Mouse (Mus musculus) embryonic facial prominence, embryonic 15.5 days (tissue): ENCODE data around the gene Klf3. TPM values are rescaled to one million over a fixed set of nuclear protein-coding genes. Genes with fewer than 3 reads are reported as not detected.

Experiments
- ATAC-seq: fragments of 200-750 bp; cut with Nextera tagmentation; 2 replicates; pipeline ENCODE4 v1.8.0; 2017; ENCODE audit warnings: low read depth, moderate TSS enrichment; ENCODE audit not compliant: insufficient number of reproducible peaks, low FRiP score, low TSS enrichment
- H3K27ac ChIP-seq: fragments of 300-500 bp; sonication (generic); replicated peaks from 2 replicates; pipeline ENCODE4 v1.5.1; 2015; ENCODE audit warnings: mild to moderate bottlenecking, inconsistent platforms
- H3K27me3 ChIP-seq: fragments of 300-500 bp; sonication (generic); 2 replicates; pipeline ENCODE4 v1.6.1; 2015; ENCODE audit warnings: inconsistent platforms
- H3K36me3 ChIP-seq: fragments of 300-500 bp; sonication (generic); 2 replicates; pipeline ENCODE4 v1.6.1; 2015; ENCODE audit warnings: mild to moderate bottlenecking, inconsistent platforms
- H3K4me1 ChIP-seq: fragments of 300-500 bp; sonication (generic); 2 replicates; pipeline ENCODE4 v1.6.1; 2015; ENCODE audit warnings: inconsistent platforms
- H3K4me2 ChIP-seq: fragments of 300-500 bp; sonication (generic); replicated peaks from 2 replicates; pipeline ENCODE4 v1.6.1; 2015; ENCODE audit warnings: mild to moderate bottlenecking, inconsistent platforms
- H3K4me3 ChIP-seq: fragments of 300-500 bp; sonication (generic); replicated peaks from 2 replicates; pipeline ENCODE4 v1.5.1; 2015; ENCODE audit warnings: mild to moderate bottlenecking, inconsistent platforms
- H3K9ac ChIP-seq: fragments of 300-500 bp; sonication (generic); 2 replicates; pipeline ENCODE4 v1.6.1; 2015; ENCODE audit warnings: inconsistent platforms
- H3K9me3 ChIP-seq: fragments of 300-500 bp; sonication (generic); replicated peaks from 2 replicates; pipeline ENCODE4 v1.6.1; 2016; ENCODE audit warnings: inconsistent platforms
- WGBS: fragments of 180-500 bp; shearing (Covaris S2); methylation state at CpG from one replicate; pipeline ENCODE4 v1.1.7; 2015; 5-methylcytosine and 5-hydroxymethylcytosine counted together
- polyA plus RNA-seq: library from polyadenylated mRNA; unstranded; fragments of >200 nt; fragmentation: Nextera tagmentation; extraction: Ambion mirVana; gene quantifications from 2 replicates; pipeline ENCODE4 v1.2.1, GENCODE M21; 2015

Gene Klf3
- polyA plus RNA-seq, 1 experiment from 2014 or later, result 92.0 TPM

DNA sequence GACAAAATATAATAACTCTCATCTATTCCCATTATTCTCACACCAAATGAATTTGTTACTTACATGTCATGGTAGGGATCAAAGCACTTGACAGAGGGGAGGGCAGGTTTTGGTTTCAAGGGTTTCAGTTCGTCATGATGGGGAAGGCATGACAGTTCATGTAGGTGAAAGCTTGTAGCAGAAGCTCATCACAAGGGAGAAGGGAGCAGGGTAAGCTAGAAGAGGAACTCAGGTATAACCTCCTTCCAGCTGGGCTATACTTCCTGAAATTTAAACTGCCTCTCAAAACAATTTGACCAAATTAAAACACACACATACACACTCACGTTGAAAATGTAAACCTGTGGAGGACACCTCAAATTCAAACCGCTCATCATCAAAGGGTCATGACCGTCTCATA is 32.1 kb downstream of the Klf3 start:
- Histone ChIP-seq H3K4me3 (no peak overlapping the region), H3K4me2 (no peak overlapping the region), H3K4me1 (peaks cover 5% of the 10 kb centered on the region; the same call in 1 of the 2 replicates), H3K27me3 (no peaks in the 10 kb centered on the region), H3K27ac (no peak overlapping the region), H3K36me3 (peaks cover 16% of the 10 kb centered on the region; the same call in 1 of the 2 replicates), H3K9ac (no peak overlapping the region), H3K9me3 (no peaks in the 10 kb centered on the region)
- ATAC-seq, result no peak
- WGBS, result 80% methylated on average over 4 of the region's 4 CpGs

DNA sequence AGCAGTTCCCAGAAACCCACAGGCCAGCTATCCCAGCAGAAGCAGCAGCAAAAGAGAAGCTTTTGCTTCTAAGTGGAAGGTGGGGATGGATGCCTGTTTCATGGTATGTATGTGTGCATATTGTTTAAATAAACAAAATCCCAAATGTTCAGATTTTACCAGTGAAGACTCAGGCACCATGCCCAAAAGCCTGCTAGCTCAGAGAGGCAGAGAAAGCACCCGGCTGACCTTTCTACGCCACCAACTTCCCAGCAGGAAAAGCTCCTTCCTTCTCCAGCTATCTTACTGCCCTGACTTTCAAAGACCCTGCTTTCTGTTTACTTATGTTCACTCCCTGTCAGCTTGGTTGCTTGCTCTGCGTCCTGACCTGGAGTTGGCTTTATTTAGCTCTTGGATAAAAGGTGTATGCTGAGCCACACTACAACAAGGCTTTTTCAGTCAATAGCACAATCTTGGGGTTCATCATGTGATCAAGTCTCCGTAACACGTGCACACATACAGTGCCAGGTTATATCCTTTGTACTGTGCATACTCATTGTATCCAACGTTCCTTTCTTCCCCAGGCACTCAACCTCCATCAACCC is 35.9 kb downstream of the Klf3 start:
- no peak for ATAC-seq
- Histone ChIP-seq H3K36me3 (no peaks in the 10 kb centered on the region), H3K4me1 (peaks cover 5% of the 10 kb centered on the region; the same call in 1 of the 2 replicates), H3K4me3 (no peak overlapping the region), H3K9ac (no peak overlapping the region), H3K9me3 (peaks cover 6% of the 10 kb centered on the region; the same call in 1 of the 2 replicates), H3K27me3 (no peaks in the 10 kb centered on the region), H3K27ac (no peak overlapping the region), H3K4me2 (no peak overlapping the region)
- 71% methylated on average over 6 of the region's 6 CpGs for WGBS

DNA sequence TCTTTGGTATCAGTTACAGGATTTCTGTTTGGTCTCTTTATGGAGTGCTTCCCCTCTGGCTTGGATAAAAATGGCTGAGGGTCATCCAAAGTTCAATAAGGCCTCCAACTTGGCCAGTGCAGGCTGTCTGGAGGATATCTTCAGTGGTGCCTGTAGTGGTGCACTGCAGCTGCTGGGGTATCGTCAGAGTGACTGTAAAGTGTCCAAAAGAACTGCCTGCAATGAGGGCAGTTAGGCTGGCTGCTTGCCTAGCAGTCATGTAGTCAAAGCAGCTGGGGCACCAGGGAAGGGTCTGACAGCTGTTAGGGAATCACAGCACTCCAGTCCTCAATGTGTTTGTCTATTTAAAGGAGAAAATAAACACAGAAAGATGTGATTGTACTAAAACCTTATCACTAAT is 36.9 kb downstream of the Klf3 start:
- Histone ChIP-seq H3K4me2 (no peak overlapping the region), H3K27me3 (no peaks in the 10 kb centered on the region), H3K4me1 (peaks cover 5% of the 10 kb centered on the region; the same call in 1 of the 2 replicates), H3K9me3 (peaks cover 9% of the 10 kb centered on the region; the same call in 1 of the 2 replicates), H3K36me3 (no peaks in the 10 kb centered on the region), H3K27ac (no peak overlapping the region), H3K4me3 (no peak overlapping the region), H3K9ac (no peak overlapping the region)
- ATAC-seq, result peak; percentile 73
- WGBS, result 29% methylated on average over 1 of the region's 1 CpGs

DNA sequence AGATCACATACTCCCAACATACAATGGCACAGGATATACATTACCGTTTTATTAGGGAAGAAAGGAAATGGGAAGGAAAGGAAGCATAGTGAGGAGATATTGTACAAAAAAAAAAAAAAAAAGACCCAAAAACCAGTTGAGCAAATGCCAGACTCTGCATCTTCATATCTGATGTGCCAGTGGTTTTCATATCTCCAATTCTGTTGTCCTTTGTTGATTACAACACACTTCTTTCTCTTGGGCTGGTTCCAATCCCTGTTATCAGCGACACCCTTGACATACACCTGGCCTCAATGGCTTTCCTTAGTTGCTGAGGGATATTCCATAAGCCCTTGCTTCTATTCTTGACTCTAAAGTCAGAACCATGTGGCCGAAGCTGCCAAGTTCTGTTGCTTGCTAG is 41.4 kb downstream of the Klf3 start:
- 94% methylated on average over 3 of the region's 3 CpGs for WGBS
- H3K9ac ChIP-seq, result no peak overlapping the region
- H3K4me1 ChIP-seq, result peaks cover 3% of the 10 kb centered on the region; the same call in 1 of the 2 replicates
- no peak for ATAC-seq
- H3K27ac ChIP-seq, result no peak overlapping the region
- H3K4me3 ChIP-seq, result no peak overlapping the region
- H3K9me3 ChIP-seq, result peaks cover 9% of the 10 kb centered on the region; the same call in 1 of the 2 replicates
- H3K36me3 ChIP-seq, result no peaks in the 10 kb centered on the region
- no peaks in the 10 kb centered on the region for H3K27me3 ChIP-seq
- no peak overlapping the region for H3K4me2 ChIP-seq

DNA sequence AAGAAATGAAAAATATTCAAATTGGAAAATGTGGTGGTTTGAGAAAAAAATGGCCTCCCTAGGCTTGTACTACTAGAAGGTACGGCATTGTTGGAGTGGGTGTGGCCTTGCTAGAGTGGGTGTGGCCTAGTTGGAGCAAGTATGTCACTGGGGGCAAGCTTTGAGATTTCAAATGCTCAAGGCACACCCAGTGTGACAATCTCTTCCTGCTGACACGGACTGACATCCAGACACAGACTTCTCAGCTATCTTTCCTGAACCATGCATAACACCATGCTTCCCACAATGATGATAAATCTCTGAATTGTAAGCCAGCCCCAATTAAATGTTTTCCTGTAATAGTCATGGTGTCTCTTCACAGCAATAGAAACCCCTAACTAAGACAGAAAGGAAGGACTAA is 44.1 kb downstream of the Klf3 start:
- H3K27me3 ChIP-seq, result no peaks in the 10 kb centered on the region
- H3K4me1 ChIP-seq, result no peaks in the 10 kb centered on the region
- H3K27ac ChIP-seq, result no peak overlapping the region
- no peak overlapping the region for H3K4me2 ChIP-seq
- H3K9ac ChIP-seq, result no peak overlapping the region
- ATAC-seq, result no peak
- no peak overlapping the region for H3K4me3 ChIP-seq
- no peaks in the 10 kb centered on the region for H3K36me3 ChIP-seq
- 59% methylated on average over 2 of the region's 2 CpGs for WGBS
- peaks cover 9% of the 10 kb centered on the region; the same call in 1 of the 2 replicates for H3K9me3 ChIP-seq

DNA sequence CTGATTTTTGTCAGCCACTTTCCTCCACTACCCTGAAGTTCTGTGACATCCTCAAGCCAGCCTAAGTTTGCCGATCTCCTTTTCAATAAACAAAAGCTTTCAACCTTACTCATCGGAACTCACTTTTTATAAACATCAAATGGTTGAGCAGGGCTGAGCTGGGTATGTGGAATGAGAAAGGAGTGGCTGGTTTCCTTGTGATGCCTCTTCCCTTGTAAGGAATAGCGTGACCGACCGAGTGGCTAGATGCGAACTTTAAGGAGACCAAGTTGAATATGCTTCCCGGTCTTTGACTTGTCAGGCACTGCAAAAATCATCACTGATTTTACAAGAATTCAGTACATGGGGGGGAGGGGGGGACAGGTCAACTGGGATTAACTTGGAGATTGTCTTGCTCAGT is 46.7 kb downstream of the Klf3 start:
- 59% methylated on average over 7 of the region's 7 CpGs for WGBS
- Histone ChIP-seq H3K9me3 (0 out of 2 replicates have a peak, but pooled peaks cover 2% of the 10 kb centered on the region), H3K4me3 (no peak overlapping the region), H3K36me3 (no peaks in the 10 kb centered on the region), H3K4me2 (no peak overlapping the region), H3K27ac (no peak overlapping the region), H3K9ac (no peak overlapping the region), H3K27me3 (no peaks in the 10 kb centered on the region), H3K4me1 (peaks cover 7% of the 10 kb centered on the region; the same call in 1 of the 2 replicates)
- ATAC-seq, result no peak

DNA sequence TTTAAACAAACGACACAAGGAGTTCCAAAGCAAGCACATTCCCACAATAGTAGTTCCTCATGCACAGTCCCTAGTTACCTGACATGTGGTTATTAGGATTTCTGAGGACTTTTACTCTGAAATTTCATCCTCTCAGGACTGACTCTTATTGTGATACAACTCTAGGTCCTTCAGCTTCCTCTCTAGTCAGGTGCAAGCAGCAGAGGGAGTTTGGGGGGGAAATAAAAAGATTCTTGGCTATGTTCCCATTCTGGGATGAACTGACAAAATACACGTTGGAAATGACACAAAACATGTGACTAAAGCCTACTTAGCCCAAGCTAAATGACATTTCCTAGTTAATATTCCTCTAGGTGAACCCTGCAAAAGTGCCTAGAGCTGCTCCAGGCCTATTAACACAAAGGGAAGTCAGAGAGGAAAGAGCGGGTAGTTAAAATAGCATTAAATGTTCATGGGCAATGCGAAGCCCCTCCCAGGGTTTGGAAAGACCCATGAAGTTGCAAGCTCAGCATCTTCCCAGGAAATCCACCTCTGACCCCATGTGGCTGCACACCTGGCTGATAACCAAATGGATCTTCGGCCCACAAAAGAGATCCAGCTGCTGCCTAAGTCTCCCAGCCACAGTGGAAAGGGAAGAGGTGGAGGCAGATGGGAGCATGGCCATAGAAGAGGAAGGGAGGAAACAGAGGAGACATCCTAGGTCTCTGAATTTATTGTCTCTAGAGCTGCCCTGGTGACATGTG is 49.6 kb downstream of the Klf3 start:
- Histone ChIP-seq H3K9me3 (0 out of 2 replicates have a peak, but pooled peaks cover 7% of the 10 kb centered on the region), H3K36me3 (no peaks in the 10 kb centered on the region), H3K4me3 (no peak overlapping the region), H3K4me1 (peaks cover 7% of the 10 kb centered on the region; the same call in 1 of the 2 replicates), H3K27ac (peak overlapping the region; percentile 58; the same call in 1 of the 2 replicates), H3K9ac (no peak overlapping the region), H3K27me3 (no peaks in the 10 kb centered on the region), H3K4me2 (no peak overlapping the region)
- WGBS, result 45% methylated on average over 5 of the region's 5 CpGs
- ATAC-seq, result no peak; the same call in 1 of the 2 replicates

DNA sequence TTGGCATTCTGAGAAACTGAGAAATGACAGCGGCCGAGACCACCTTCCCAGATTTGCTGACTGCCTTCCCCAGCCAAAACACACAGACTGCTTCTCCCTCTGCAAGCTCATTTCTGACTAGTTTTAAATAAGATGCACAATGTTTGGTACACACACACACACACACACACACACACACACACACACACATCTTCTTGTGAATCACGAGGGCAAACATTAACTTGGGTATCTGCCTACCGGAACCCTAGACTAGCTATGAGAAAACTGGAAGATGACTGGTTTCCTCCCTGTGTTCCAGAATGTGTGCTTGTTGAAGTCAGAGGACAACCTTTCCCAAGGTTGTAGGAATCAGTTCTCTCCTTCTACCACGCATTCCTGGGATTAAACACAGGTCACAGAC is 50.2 kb downstream of the Klf3 start:
- H3K27ac ChIP-seq, result peak overlapping the region; percentile 58; the same call in 1 of the 2 replicates
- H3K27me3 ChIP-seq, result no peaks in the 10 kb centered on the region
- 83% methylated on average over 5 of the region's 5 CpGs for WGBS
- peaks cover 7% of the 10 kb centered on the region; the same call in 1 of the 2 replicates for H3K4me1 ChIP-seq
- H3K4me3 ChIP-seq, result no peak overlapping the region
- ATAC-seq, result no peak
- H3K9ac ChIP-seq, result no peak overlapping the region
- 0 out of 2 replicates have a peak, but pooled peaks cover 7% of the 10 kb centered on the region for H3K9me3 ChIP-seq
- H3K36me3 ChIP-seq, result no peaks in the 10 kb centered on the region
- H3K4me2 ChIP-seq, result no peak overlapping the region

DNA sequence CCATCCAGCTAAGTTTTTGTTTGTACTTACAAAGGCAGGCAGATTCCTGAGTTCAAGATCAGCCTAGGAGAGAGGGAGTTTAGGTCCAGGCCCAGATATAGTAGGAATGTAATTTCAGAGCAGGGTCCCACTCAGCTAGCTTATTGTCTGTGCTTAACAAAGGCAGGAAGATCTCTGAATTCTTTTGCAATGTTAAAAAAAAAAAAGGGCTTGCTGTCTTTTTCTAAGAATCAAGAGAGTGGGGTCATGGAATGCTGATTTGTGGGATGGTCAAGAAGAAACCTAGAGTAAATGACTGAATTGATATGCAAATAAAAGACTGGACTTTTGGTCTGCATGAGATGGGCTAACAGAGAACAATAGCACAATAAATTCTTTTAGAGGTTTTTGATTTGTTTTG is 52.0 kb downstream of the Klf3 start:
- ATAC-seq, result no peak
- H3K27me3 ChIP-seq, result no peaks in the 10 kb centered on the region
- no peak overlapping the region for H3K9ac ChIP-seq

DNA sequence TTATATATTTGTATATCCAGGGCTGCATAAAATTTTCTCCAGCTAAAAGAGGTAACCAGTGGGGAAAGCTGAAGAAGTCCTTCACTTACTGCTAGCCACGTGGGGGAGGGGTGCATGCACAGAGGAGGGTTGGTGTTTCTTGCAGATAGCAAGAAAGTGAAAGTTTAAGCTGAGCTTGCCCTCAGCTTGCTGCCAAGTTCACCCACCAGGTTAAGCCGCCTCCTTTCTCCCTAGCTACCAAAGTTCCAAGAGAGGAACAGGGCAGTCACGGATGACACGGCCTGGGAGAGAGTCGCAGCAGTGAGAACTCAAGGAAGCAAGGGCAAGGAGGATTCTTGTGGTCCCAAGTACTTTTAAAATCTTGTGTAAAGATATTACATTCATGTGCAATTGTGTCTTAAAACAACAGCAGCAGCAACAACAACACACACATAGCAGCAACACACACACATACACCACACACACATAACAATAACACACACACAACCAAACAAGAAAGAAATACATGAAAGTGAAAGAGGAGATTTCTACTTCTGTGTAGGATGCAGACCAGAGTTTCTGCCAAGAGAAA is 57.8 kb downstream of the Klf3 start:
- Histone ChIP-seq H3K27ac (peak overlapping the region; percentile 93), H3K9me3 (no peaks in the 10 kb centered on the region), H3K4me1 (peaks cover 32% of the 10 kb centered on the region), H3K4me2 (peak overlapping the region; percentile 47), H3K27me3 (no peaks in the 10 kb centered on the region), H3K36me3 (no peaks in the 10 kb centered on the region), H3K4me3 (peak overlapping the region; percentile 17; the same call in 1 of the 2 replicates), H3K9ac (no peak overlapping the region)
- ATAC-seq, result no peak
- 40% methylated on average over 5 of the region's 5 CpGs for WGBS

More for the DNA sequence above, 52.0 kb downstream of the Klf3 start:
- Histone ChIP-seq H3K36me3 (no peaks in the 10 kb centered on the region), H3K9me3 (0 out of 2 replicates have a peak, but pooled peaks cover 7% of the 10 kb centered on the region), H3K4me2 (no peak overlapping the region), H3K4me3 (no peak overlapping the region), H3K27ac (no peak overlapping the region), H3K4me1 (peaks cover 7% of the 10 kb centered on the region; the same call in 1 of the 2 replicates)

DNA sequence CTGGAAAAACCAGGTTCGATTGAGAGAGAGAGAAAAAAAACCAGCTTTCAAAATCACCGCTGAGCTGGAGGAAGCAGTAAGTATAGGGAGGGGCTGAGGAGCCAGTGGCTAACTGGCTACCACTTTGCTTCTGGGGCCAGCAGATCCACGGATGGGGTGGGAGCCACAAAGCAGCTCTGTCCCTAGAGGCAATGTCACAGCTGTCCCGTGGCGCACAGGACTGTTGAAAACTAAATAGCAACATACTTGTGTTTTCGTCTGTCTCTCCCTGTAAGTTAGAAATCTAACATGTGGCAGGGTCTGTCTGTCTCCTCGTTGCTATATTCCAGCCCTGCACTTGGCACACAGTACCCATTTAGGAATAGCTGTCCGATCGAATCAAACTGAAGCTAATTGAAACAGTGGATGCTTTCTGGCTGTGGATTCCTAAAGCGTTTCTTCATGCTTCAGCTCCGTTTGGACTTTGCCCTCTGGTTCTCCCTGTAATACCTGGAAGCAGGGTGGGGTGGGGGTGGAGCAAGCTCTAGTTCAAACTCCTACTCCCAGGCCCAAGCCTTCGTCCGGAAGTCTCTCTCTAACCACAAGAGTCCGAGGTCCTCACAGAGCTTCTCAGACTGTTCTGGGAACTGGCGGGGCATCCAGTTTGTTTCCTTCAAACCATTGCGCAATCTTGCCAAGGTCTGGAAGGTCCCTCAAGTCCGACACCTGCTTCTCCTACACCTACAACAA is 58.4 kb downstream of the Klf3 start:
- Histone ChIP-seq H3K36me3 (no peaks in the 10 kb centered on the region), H3K9me3 (no peaks in the 10 kb centered on the region), H3K4me2 (peak overlapping the region; percentile 47), H3K4me3 (peak overlapping the region; percentile 17; the same call in 1 of the 2 replicates), H3K4me1 (peaks cover 36% of the 10 kb centered on the region), H3K27me3 (no peaks in the 10 kb centered on the region), H3K9ac (no peak overlapping the region), H3K27ac (peak overlapping the region; percentile 93)
- 18% methylated on average over 17 of the region's 17 CpGs for WGBS
- peak; percentile 64 for ATAC-seq
